Mouse (Mus musculus) heart, adult 10 weeks (tissue): ENCODE results near the gene Maf. TPM values are rescaled to one million over a fixed set of nuclear protein-coding genes. Genes with fewer than 3 reads are reported as not detected.

Experiments
- polyA plus RNA-seq: library from polyadenylated mRNA; stranded (reverse); fragments of 350-450 nt; fragmentation: Illumina TruSeq; extraction: RNeasy Lipid Tissue Mini Kit (QIAGEN cat#74804); gene quantifications from one replicate; pipeline ENCODE4 v1.2.3, GENCODE M21; 2014; ENCODE audit warnings: low read depth, low replicate concordance

The Maf gene
- polyA plus RNA-seq = 4.6 TPM

DNA sequence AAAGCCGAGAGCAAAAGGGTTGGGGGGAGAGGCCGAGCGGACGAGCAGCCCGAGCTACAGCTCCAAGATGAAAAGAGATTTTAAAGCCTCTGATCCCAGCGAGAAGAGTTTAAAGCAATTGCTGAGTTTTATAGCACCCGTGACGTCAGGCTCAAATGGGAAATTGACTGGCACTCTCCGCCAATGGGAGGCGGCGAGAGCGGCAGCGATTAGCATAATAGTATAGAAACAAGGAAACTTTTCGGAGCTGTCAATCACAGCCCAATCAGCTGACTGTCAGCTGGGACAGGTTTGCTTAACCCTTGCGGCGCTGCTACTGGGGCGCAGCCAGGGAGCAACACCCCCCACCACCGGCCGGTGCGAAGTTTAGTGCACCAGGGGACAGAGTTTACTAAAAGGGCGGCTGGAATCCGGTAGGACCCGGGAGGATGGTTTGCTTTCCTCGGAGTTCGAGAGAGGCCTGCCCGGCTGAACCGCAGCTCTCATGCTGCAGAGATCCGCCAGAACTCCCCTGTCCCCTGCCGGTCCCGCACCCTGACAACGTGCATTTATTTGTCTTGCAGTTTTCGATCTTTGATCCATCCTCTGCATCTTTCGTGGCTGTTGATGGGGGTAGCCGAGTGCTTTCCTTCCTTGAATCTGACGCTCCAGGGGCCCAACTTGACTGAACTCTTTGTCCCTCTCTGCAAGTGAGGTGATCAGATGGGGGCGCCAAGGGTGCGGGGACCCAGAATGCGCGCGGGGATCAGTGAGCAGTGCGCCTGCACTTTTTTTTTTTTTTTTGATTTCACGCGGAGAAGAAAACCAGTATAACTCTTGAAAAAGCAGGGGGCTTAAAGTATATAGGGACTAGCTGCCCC, at the start of gene Maf:
Maf (minus strand) TSS at position 64 of the 860 bp plus-strand sequence.

